Mouse (Mus musculus) intestine, postnatal 0 days (tissue): Measurements from ENCODE around the gene Cdk7. TPM values are rescaled to one million over a fixed set of nuclear protein-coding genes. Genes with fewer than 3 reads are reported as not detected.

Experiments
- ATAC-seq: fragments of 200-750 bp; cut with Nextera tagmentation; 2 replicates; pipeline ENCODE4 v1.8.0; 2017; ENCODE audit warnings: mild to moderate bottlenecking, moderate TSS enrichment, moderate library complexity
- H3K27ac ChIP-seq: fragments of 300-500 bp; sonication (generic); 2 replicates; pipeline ENCODE4 v1.5.1; 2014; ENCODE audit warnings: mild to moderate bottlenecking, low read depth, low read length, moderate library complexity
- H3K27me3 ChIP-seq: fragments of 300-500 bp; sonication (generic); replicated peaks from 2 replicates; pipeline ENCODE4 v1.6.1; 2014; ENCODE audit warnings: low read length, mixed read lengths; ENCODE audit not compliant: control insufficient read depth, insufficient read depth
- H3K36me3 ChIP-seq: fragments of 300-500 bp; sonication (generic); 2 replicates; pipeline ENCODE4 v1.6.1; 2014; ENCODE audit warnings: mild to moderate bottlenecking, moderate library complexity; ENCODE audit not compliant: control insufficient read depth, insufficient read depth
- H3K4me1 ChIP-seq: fragments of 300-500 bp; sonication (generic); replicated peaks from 2 replicates; pipeline ENCODE4 v1.6.1; 2014; ENCODE audit warnings: antibody characterized with exemption, low read length, mixed read lengths; ENCODE audit not compliant: control insufficient read depth, insufficient read depth
- H3K4me2 ChIP-seq: fragments of 300-500 bp; sonication (generic); replicated peaks from 2 replicates; pipeline ENCODE4 v1.6.1; 2014; ENCODE audit warnings: low read depth, mild to moderate bottlenecking, moderate library complexity
- H3K4me3 ChIP-seq: fragments of 300-500 bp; sonication (generic); 2 replicates; pipeline ENCODE4 v1.5.1; 2014; ENCODE audit warnings: low read depth, low read length
- H3K9ac ChIP-seq: fragments of 300-500 bp; sonication (generic); 2 replicates; pipeline ENCODE4 v1.6.1; 2014; ENCODE audit warnings: mild to moderate bottlenecking, low read depth, low read length
- H3K9me3 ChIP-seq: fragments of 300-500 bp; sonication (generic); 2 replicates; pipeline ENCODE4 v1.6.1; 2016; ENCODE audit warnings: mixed run types; ENCODE audit not compliant: control insufficient read depth
- CTCF ChIP-seq: sonication (generic); IDR thresholded peaks from 2 replicates; pipeline ENCODE4 v1.5.1; 2016; ENCODE audit warnings: low read depth, mild to moderate bottlenecking, control low read depth, antibody characterized with exemption, moderate library complexity
- WGBS: fragments of 180-500 bp; shearing (Covaris S2); extraction: QIAGEN DNeasy Blood & Tissue Kit; methylation state at CpG from one replicate; pipeline ENCODE4 v1.1.7; 2014; 5-methylcytosine and 5-hydroxymethylcytosine counted together
- polyA plus RNA-seq: library from polyadenylated mRNA; unstranded; fragments of >200 nt; fragmentation: Nextera tagmentation; extraction: Ambion mirVana; gene quantifications from 2 replicates; pipeline ENCODE4 v1.2.1, GENCODE M21; 2015

Cdk7 gene
- polyA plus RNA-seq, 1 experiment from 2014 or later, result 44.3 TPM

DNA sequence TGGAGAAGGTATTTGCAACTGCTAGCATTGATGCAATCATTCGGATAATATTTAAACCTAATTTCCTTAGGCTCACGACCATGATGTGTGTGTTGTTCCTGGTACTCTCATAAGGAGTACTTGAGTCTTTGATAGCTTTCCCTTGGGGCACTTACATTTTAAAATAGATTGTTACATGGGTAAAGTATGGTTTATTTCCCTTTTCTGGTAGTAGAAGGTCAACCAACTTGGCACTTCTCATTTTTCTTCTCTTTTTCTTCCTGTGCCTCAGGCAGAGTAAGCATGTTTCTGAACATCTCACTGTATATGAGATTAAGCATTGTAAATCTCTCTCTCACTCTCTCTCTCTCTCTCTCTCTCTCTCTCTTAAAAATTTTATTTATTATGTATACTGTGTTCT is 47.9 kb downstream of the Cdk7 start:
- no peak overlapping the region for H3K27ac ChIP-seq

DNA sequence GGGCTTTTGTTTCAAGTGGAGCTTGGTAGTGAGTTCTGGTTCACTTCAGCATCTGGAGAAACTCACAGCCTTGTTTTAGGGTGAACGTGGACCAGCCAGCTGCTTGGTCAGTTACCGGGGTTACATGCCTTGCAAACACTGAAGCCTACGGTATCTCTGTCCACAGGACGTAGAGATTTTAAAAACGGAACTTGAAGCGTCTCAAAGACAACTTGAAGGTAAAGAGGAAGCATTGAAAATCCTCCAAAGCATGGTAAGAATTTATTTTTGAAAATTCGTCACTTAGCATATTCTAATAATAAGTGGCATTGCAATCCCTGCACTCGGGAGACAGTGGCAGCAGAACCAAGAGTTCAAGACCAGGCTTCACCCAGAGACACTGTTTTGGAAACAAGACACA is 49.1 kb downstream of the Cdk7 start:
- no peak for ATAC-seq
- Histone ChIP-seq H3K4me3 (no peak overlapping the region), H3K4me2 (no peak overlapping the region), H3K9me3 (no peaks in the 10 kb centered on the region), H3K27ac (no peak overlapping the region), H3K27me3 (no peaks in the 10 kb centered on the region), H3K9ac (no peak overlapping the region), H3K4me1 (no peaks in the 10 kb centered on the region), H3K36me3 (no peaks in the 10 kb centered on the region)
- TF ChIP-seq CTCF, result no peak
- 92% methylated on average over 8 of the region's 8 CpGs for WGBS

More for the DNA sequence above, 47.9 kb downstream of the Cdk7 start:
- H3K9ac ChIP-seq, result no peak overlapping the region
- no peak for ATAC-seq
- TF ChIP-seq CTCF, result no peak
- H3K36me3 ChIP-seq, result no peaks in the 10 kb centered on the region
- WGBS, result 57% methylated on average over 2 of the region's 2 CpGs
- H3K4me3 ChIP-seq, result no peak overlapping the region
- H3K27me3 ChIP-seq, result no peaks in the 10 kb centered on the region
- no peak overlapping the region for H3K4me2 ChIP-seq
- H3K4me1 ChIP-seq, result no peaks in the 10 kb centered on the region
- no peaks in the 10 kb centered on the region for H3K9me3 ChIP-seq

DNA sequence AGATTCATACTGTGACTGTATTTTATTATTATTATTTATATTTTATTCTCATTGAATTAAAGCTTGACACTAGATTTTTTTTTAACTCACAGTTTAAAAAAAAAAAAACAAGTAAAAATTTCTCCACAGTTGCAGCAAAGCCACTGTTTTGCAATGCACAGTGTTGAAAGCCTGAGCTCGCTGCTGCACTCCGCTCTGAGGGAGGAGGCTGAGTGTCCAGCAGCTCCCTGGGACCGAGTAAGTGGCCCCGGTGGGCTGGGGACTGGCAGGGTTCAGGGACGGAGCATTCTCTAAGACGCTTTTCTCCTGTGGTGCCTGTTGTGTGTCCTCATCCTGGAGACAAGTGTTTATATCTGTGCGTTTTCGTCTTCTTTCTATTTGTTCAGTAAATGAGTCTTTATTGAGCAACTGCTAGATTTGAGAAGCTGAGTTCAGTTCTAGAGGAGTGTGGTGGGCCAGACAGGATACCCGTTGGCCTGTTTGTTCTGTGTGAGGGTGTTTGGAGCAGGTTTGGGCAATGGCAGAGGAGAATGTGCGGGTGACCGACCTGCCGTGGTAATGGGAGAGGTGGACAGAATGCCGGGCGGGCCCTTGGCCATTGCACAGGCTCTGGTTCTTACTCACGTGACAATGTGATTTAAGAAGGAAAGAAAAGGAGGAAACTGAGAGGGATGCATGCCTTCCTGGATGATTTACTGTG is 54.7 kb downstream of the Cdk7 start:
- Histone ChIP-seq H3K27me3 (no peaks in the 10 kb centered on the region), H3K9ac (no peak overlapping the region), H3K4me2 (no peak overlapping the region), H3K9me3 (no peaks in the 10 kb centered on the region), H3K27ac (no peak overlapping the region), H3K4me3 (no peak overlapping the region), H3K4me1 (no peaks in the 10 kb centered on the region), H3K36me3 (no peaks in the 10 kb centered on the region)
- no peak for TF ChIP-seq CTCF
- WGBS, result 82% methylated on average over 15 of the region's 15 CpGs
- no peak for ATAC-seq

DNA sequence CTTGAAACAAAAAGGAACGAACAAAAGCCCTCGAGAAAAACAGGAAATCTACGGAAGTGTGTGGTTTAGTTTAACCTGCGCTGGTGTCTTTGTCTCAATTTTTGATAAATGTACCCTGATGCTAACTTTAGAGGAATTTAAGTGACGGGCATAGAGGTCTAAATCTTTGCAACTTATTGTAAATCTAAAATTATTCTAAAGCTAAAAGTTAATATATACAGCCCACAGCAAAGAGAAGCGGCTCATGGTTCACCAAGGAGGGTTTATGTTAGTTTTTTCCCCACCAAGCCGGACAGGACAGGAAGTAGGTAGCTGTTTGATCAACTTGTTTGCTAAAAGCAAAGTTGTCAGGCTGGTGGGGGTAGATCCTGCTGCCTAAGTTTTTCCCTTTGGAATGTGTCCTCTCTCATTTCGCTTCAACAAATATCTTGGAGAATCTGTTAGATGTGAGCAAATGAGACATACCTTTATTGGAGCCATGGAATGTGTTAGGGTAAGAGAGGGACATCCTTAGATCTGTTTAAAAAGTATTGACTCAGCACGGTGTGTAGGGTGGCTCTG is 60.5 kb downstream of the Cdk7 start:
- 16% methylated on average over 9 of the region's 9 CpGs for WGBS
- no peak for ATAC-seq
- Histone ChIP-seq H3K4me1 (no peaks in the 10 kb centered on the region), H3K27me3 (no peaks in the 10 kb centered on the region), H3K9ac (peak overlapping the region; percentile 79), H3K4me3 (peak overlapping the region; percentile 68), H3K36me3 (no peaks in the 10 kb centered on the region; the same call in 1 of the 2 replicates), H3K9me3 (no peaks in the 10 kb centered on the region), H3K4me2 (peak overlapping the region; percentile 73), H3K27ac (peak overlapping the region; percentile 80; the same call in 1 of the 2 replicates)
- no peak for TF ChIP-seq CTCF

DNA sequence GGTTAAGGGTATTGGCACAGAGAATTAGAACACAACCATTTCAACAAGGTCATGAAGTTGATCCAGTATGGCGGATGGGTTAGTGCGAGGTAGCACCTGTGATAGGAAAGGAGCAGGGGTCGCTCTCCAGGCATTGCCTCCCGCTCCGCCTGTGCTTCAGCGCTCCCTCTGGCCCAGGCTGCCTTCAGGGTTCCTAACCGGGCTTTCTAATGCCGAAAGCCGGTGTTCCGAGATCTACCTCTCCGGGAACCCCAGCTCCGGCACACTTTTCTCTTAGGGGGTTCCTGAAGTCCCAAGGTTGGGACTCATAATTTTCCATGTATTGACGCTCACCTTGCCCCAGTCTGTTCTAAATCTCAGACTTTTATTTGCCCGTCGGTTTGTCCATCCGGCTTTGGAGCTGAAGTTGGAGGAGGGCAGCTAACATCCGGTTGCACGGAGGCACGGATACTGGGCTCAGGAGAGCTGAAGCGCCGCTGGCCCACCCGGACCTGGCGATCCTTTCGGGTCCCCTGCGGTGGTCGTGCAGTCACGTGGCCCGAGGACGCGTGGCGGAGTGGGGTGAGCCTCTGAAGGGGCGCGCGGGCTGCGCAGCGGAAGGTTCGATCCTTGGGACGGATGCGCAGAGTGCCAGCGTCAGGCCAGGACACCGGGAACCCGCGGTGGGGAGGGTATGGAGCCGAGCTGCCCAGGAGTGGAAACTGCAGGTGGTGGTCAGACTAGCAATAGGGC is 61.3 kb downstream of the Cdk7 start, which contains the start of gene Ccdc125:
TSS of gene Ccdc125 (plus strand) at position 427 of the 732 bp plus-strand sequence.
- Histone ChIP-seq H3K36me3 (no peaks in the 10 kb centered on the region; the same call in 1 of the 2 replicates), H3K9me3 (no peaks in the 10 kb centered on the region), H3K4me1 (no peaks in the 10 kb centered on the region), H3K9ac (peak within 1 kb of the TSS; percentile 79), H3K4me2 (peak within 1 kb of the TSS; percentile 73), H3K27me3 (no peaks in the 10 kb centered on the region), H3K27ac (peak within 1 kb of the TSS; percentile 80), H3K4me3 (peak within 1 kb of the TSS; percentile 68)
- TF ChIP-seq CTCF, result no peak
- under 1% methylated on average over 44 of the region's 44 CpGs for WGBS
- peak; percentile 71 for ATAC-seq

DNA sequence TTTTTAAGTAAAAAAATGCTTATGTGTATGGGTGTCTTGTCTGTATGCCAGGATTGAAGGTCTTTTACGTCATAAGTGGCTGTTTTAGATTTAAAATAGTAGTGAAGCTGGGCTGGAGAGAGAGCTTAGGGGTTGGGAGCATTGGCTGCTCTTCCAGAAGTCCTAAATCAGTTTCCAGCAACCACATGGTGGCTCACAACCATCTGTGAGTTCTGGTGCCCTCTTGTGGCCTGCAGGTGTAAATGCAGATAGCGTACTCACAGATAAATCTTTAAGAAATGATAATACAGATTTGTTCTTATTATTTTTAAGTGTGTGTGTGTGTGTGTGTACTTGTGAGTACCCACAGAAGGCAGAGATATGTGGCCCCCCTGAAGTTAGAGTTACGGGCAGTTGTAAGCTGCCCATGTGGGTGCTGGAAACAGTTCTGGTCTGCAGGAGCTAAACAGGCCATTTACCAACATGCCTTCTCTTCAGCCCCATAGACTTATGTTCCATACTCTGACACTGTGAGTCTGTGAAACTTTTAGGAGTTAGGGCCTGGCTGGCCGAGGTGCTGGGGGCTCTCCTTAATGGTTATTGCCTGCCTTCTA is 70.8 kb downstream of the Cdk7 start:
- Histone ChIP-seq H3K4me3 (no peak overlapping the region), H3K4me1 (no peaks in the 10 kb centered on the region), H3K4me2 (no peak overlapping the region), H3K9ac (no peak overlapping the region), H3K27ac (no peak overlapping the region), H3K36me3 (peaks cover 18% of the 10 kb centered on the region; the same call in 1 of the 2 replicates), H3K27me3 (no peaks in the 10 kb centered on the region), H3K9me3 (no peaks in the 10 kb centered on the region)
- peak; percentile 91 for TF ChIP-seq CTCF
- WGBS, result 40% methylated on average over 4 of the region's 4 CpGs
- no peak for ATAC-seq
